8 mouse cellular contexts compared by ENCODE assay signal in the genomic region with DNA sequence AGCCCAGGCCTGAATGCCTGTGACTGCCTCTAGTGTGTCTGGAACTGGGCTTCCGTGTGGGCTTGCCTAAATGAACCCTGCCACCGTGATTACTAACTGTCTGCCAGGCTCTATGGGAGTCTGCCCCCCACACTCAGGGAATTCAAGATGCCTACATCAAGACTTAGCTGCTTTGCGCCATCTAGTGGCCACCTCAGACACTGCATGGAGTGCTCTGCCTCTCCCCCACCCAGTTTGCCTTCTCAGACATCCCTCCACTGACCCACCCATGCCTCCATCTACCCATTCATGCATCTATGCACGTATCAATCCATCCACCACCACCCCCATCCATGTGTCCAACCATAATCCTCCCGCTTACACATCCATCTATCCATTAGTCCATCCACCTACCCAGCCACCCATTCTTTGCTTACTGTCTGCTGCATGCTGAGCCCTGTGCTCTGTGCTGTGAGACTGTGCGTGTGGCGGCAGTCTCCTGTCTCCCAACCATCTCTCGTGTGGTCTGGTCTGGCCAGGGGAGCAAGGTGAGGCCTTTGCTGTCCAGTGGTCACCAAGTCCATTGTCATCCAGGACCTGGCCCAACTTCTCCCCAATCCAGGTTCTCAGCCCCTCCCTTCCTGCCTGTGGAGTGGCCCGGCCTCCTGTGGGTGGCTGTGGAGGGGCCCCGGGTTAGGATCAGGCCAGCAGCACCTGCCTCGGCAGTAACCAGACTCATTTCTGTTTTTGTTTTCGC. TPM values are rescaled to one million over a fixed set of nuclear protein-coding genes. Genes with fewer than 3 reads are reported as not detected.
DNase-seq lines count a peak whose midpoint lies in the region; ATAC-seq and TF ChIP-seq lines count a peak whose summit lies in the region.

No protein-coding gene starts in this region.

- no peak for TF ChIP-seq EP300 in heart, adult 2 months (IDR thresholded peaks at IDR 0.05; ENCODE audit: insufficient read depth, low read depth, low read length)
- TF ChIP-seq EP300 in stomach, postnatal 0 days (optimal IDR thresholded peaks at IDR 0.05): no peak

- no peak for ATAC-seq in kidney, embryonic 15.5 days (replicated peaks; ENCODE audit: low FRiP score)
- ATAC-seq in limb, embryonic 14.5 days (ENCODE audit: low FRiP score, low read depth): no peak
- peak; percentile 36; the same call in 1 of the 2 replicates for ATAC-seq in monocyte, adult 5-6 weeks (replicated peaks; ENCODE audit: insufficient number of reproducible peaks, low FRiP score, low TSS enrichment, poor library complexity, severe bottlenecking)
- no peak for ATAC-seq in stomach, postnatal 0 days (ENCODE audit: low FRiP score, low TSS enrichment)

- no peak overlapping the region for H3K4me3 ChIP-seq in heart, adult 2 months
- H3K4me3 ChIP-seq in kidney, embryonic 15.5 days (replicated peaks): no peak overlapping the region
- H3K4me3 ChIP-seq in limb, embryonic 14.5 days (replicated peaks; ENCODE audit: low read length): no peak overlapping the region
- H3K4me3 ChIP-seq in stomach, postnatal 0 days (ENCODE audit: low read depth, low read length): no peak overlapping the region

- no peak overlapping the region; the same call in 1 of the 2 replicates for H3K27ac ChIP-seq in heart, adult 2 months
- no peak overlapping the region for H3K27ac ChIP-seq in kidney, embryonic 15.5 days
- H3K27ac ChIP-seq in limb, embryonic 14.5 days (replicated peaks; ENCODE audit: low read depth, low read length): no peak overlapping the region
- no peak overlapping the region for H3K27ac ChIP-seq in stomach, postnatal 0 days (replicated peaks)

- WGBS in heart, adult 2 months: 16% methylated on average over 12 of the region's 12 CpGs
- 29% methylated on average over 12 of the region's 12 CpGs for WGBS in kidney, embryonic 15.5 days
- 25% methylated on average over 12 of the region's 12 CpGs for WGBS in limb, embryonic 14.5 days
- WGBS in stomach, postnatal 0 days: 27% methylated on average over 12 of the region's 12 CpGs

- peak; percentile 98; the same call in 1 of the 2 replicates for TF ChIP-seq CTCF in heart, adult 2 months (IDR thresholded peaks at IDR 0.05)
- peak; percentile 94 for TF ChIP-seq CTCF in stomach, postnatal 0 days (IDR thresholded peaks at IDR 0.05; ENCODE audit: low read depth)

- DNase-seq in B cell, adult 2 months: peak; percentile 82
- peak; percentile 75 to 80 for DNase-seq in adrenal gland, adult 18-20 months (ENCODE audit: low spot score in 2 of 2)
- DNase-seq in embryo, embryonic 9.5 days (ENCODE audit: extremely low spot score): peak; percentile 77
- peak; percentile 59 to 82 for DNase-seq in heart, adult 2 months
- peak; percentile 83 for DNase-seq in limb, embryonic 14.5 days (ENCODE audit: low spot score)
- peak; percentile 77 for DNase-seq in stomach, postnatal 0 days (ENCODE audit: low spot score)

- H3K4me2 ChIP-seq in kidney, embryonic 15.5 days: peak overlapping the region; percentile 46
- H3K4me2 ChIP-seq in limb, embryonic 14.5 days (replicated peaks; ENCODE audit: low read depth, low read length, severe bottlenecking): no peak overlapping the region
- no peak overlapping the region for H3K4me2 ChIP-seq in stomach, postnatal 0 days (replicated peaks; ENCODE audit: low read depth)

- no peaks in the 10 kb centered on the region for H3K36me3 ChIP-seq in heart, adult 2 months (ENCODE audit: control insufficient read depth, insufficient read depth, low read length)
- H3K36me3 ChIP-seq in kidney, embryonic 15.5 days: no peaks in the 10 kb centered on the region
- no peaks in the 10 kb centered on the region for H3K36me3 ChIP-seq in limb, embryonic 14.5 days (ENCODE audit: control insufficient read depth, insufficient read depth, low read length)
- no peaks in the 10 kb centered on the region for H3K36me3 ChIP-seq in stomach, postnatal 0 days (ENCODE audit: control insufficient read depth, insufficient read depth, low read length)

- H3K79me2 ChIP-seq in heart, adult 2 months (replicated peaks; ENCODE audit: control insufficient read depth, insufficient read depth, low read length): no peaks in the 10 kb centered on the region

- intact Hi-C loops in heart, adult 2 months (cut with DNase I): loop anchor here (1.0 kb wide), 1 partner anchor 47 kb away; no protein-coding TSS in a partner anchor

- H3K9me3 ChIP-seq in kidney, embryonic 15.5 days (replicated peaks): no peaks in the 10 kb centered on the region
- H3K9me3 ChIP-seq in limb, embryonic 14.5 days (ENCODE audit: control insufficient read depth, low read length): no peaks in the 10 kb centered on the region
- no peaks in the 10 kb centered on the region for H3K9me3 ChIP-seq in stomach, postnatal 0 days (ENCODE audit: control insufficient read depth, low read length)

- H3K27me3 ChIP-seq in heart, adult 2 months (ENCODE audit: control insufficient read depth, insufficient read depth, low read length): no peaks in the 10 kb centered on the region
- H3K27me3 ChIP-seq in kidney, embryonic 15.5 days: peaks cover 40% of the 10 kb centered on the region
- H3K27me3 ChIP-seq in limb, embryonic 14.5 days (ENCODE audit: control insufficient read depth, insufficient read depth, low read length): 0 out of 2 replicates have a peak, but pooled peaks cover 6% of the 10 kb centered on the region
- H3K27me3 ChIP-seq in stomach, postnatal 0 days (ENCODE audit: control insufficient read depth, insufficient read depth, low read length): no peaks in the 10 kb centered on the region

- H3K9ac ChIP-seq in heart, adult 2 months (ENCODE audit: low read depth, low read length): no peak overlapping the region
- no peak overlapping the region for H3K9ac ChIP-seq in kidney, embryonic 15.5 days
- H3K9ac ChIP-seq in limb, embryonic 14.5 days (ENCODE audit: low read depth, low read length, severe bottlenecking): no peak overlapping the region
- H3K9ac ChIP-seq in stomach, postnatal 0 days (ENCODE audit: low read length): no peak overlapping the region

- H3K4me1 ChIP-seq in heart, adult 2 months (ENCODE audit: control insufficient read depth, insufficient read depth, low read length): no peaks in the 10 kb centered on the region
- peaks cover 35% of the 10 kb centered on the region for H3K4me1 ChIP-seq in kidney, embryonic 15.5 days
- H3K4me1 ChIP-seq in limb, embryonic 14.5 days (ENCODE audit: control insufficient read depth, insufficient read depth, low read length): peaks cover 18% of the 10 kb centered on the region
- no peaks in the 10 kb centered on the region for H3K4me1 ChIP-seq in stomach, postnatal 0 days (replicated peaks; ENCODE audit: control insufficient read depth, insufficient read depth)

- TF ChIP-seq POLR2A in heart, adult 2 months (IDR thresholded peaks at IDR 0.05; ENCODE audit: insufficient read depth, low read depth, low read length): no peak
- TF ChIP-seq POLR2A in limb, embryonic 14.5 days (IDR thresholded peaks at IDR 0.05; ENCODE audit: borderline replicate concordance, extremely low read depth, insufficient read depth, insufficient read length): no peak

RNA-seq across cellular contexts. Expression of gene Rap1gap, which starts 58.3 kb away (rescaled TPM):
- 100 to 1,000 TPM in 1 of 2 experiments, 10 to 100 TPM in 1; 94.7 to 131 TPM for total RNA-seq in adrenal gland, adult 18-20 months (2021)
- total RNA-seq in heart, adult 2 months (2021): 10 to 100 TPM; 14.7 to 15.6 TPM
- polyA plus RNA-seq in heart, adult 2 months (2012; rRNA removed): 33.6 and 35.9 TPM in 2 replicates
- polyA plus RNA-seq in kidney, embryonic 15.5 days (2015; fragmentation: Nextera tagmentation; extraction: Ambion mirVana): 12.5 and 14.4 TPM in 2 replicates
- polyA plus RNA-seq in limb, embryonic 14.5 days (2012; rRNA removed): 35.2 and 43.2 TPM in 2 replicates
- polyA plus RNA-seq in limb, embryonic 14.5 days (2014; fragmentation: Nextera tagmentation; extraction: Ambion mirVana): 11.9 and 12.5 TPM in 2 replicates
- total RNA-seq in monocyte, adult 5-6 weeks (2017): 2.3 to 5.5 TPM (median 3.0 TPM) in 3 replicates
- polyA plus RNA-seq in stomach, postnatal 0 days (2015; fragmentation: Nextera tagmentation; extraction: Ambion mirVana): 70.1 and 73.0 TPM in 2 replicates
